Mouse (Mus musculus) kidney, postnatal 14 days (tissue): ENCODE measurements around the gene Arl16.
A peak's percentile ranks its signal among the peaks of the same experiment; 100 is the strongest.
"Not testable (repeated sequence)": the region's sequence is repeated elsewhere in the genome, so short reads cannot be mapped to it uniquely, and the experiment has no call there.

Source experiments
- DNase-seq: peaks from one replicate; pipeline ENCODE4 v3.0.0; 2022; ENCODE audit warnings: mixed read lengths

Gene Arl16

GRCm38 (mm10) chr11:120467051-120467735 lies at the start of gene Arl16:
Arl16 (minus strand) TSS chr11:120467607.
- peak; percentile 96 for DNase-seq

- no peak for DNase-seq
These were observed 49.7 kb upstream of the Arl16 start for GRCm38 (mm10) chr11:120517147-120517546.

GRCm38 (mm10) chr11:120515611-120516010 lies 48.2 kb upstream of the Arl16 start:
- DNase-seq = peak; percentile 92

- DNase-seq = not testable (repeated sequence)
These were observed 46.9 kb upstream of the Arl16 start for GRCm38 (mm10) chr11:120514262-120514661.

GRCm38 (mm10) chr11:120512790-120513453 lies 45.5 kb upstream of the Arl16 start:
- no peak for DNase-seq

GRCm38 (mm10) chr11:120510375-120511030 lies 43.1 kb upstream of the Arl16 start:
- DNase-seq = no peak

- no peak for DNase-seq
These were observed 42.5 kb upstream of the Arl16 start for GRCm38 (mm10) chr11:120509940-120510339.

GRCm38 (mm10) chr11:120508290-120508870 lies 41.0 kb upstream of the Arl16 start:
- DNase-seq = no peak

- DNase-seq = no peak
These were observed 40.3 kb upstream of the Arl16 start for GRCm38 (mm10) chr11:120507611-120508289.

- peak; percentile 63 for DNase-seq
These were observed 39.5 kb upstream of the Arl16 start for GRCm38 (mm10) chr11:120506899-120507298.

GRCm38 (mm10) chr11:120505661-120506060 lies 38.3 kb upstream of the Arl16 start:
- no peak for DNase-seq

- DNase-seq = no peak
These were observed 34.3 kb upstream of the Arl16 start for GRCm38 (mm10) chr11:120501701-120502100.

- DNase-seq = no peak
These were observed 33.6 kb upstream of the Arl16 start for GRCm38 (mm10) chr11:120501018-120501417.

GRCm38 (mm10) chr11:120500357-120500756 lies 33.0 kb upstream of the Arl16 start:
- DNase-seq = peak; percentile 92

GRCm38 (mm10) chr11:120499894-120500293 lies 32.5 kb upstream of the Arl16 start:
- no peak for DNase-seq

- DNase-seq = no peak
These were observed 31.5 kb upstream of the Arl16 start for GRCm38 (mm10) chr11:120498891-120499290.

- no peak for DNase-seq
These were observed 30.8 kb upstream of the Arl16 start for GRCm38 (mm10) chr11:120498226-120498625.

GRCm38 (mm10) chr11:120497436-120497835 lies 30.0 kb upstream of the Arl16 start:
- DNase-seq = no peak

GRCm38 (mm10) chr11:120493911-120494310 lies 26.5 kb upstream of the Arl16 start:
- no peak for DNase-seq

- peak; percentile 55 for DNase-seq
These were observed 25.9 kb upstream of the Arl16 start for GRCm38 (mm10) chr11:120493351-120493750.

GRCm38 (mm10) chr11:120492878-120493203 lies 25.4 kb upstream of the Arl16 start:
- DNase-seq = no peak

- peak; percentile 74 for DNase-seq
These were observed 24.8 kb upstream of the Arl16 start for GRCm38 (mm10) chr11:120492024-120492877.
